Mouse (Mus musculus) erythroblast, embryonic 14.5 days (primary cell): ENCODE results near the gene Nxt1.
A peak's percentile ranks its signal among the peaks of the same experiment; 100 is the strongest.

Experiments used
- GATA1 ChIP-seq: IDR thresholded peaks from 2 replicates; pipeline ENCODE4 v1.6.1; 2012; ENCODE audit warnings: low read length, inconsistent platforms, mixed read lengths
- TAL1 ChIP-seq: IDR thresholded peaks from 3 replicates; pipeline ENCODE4 v1.6.1; 2012; ENCODE audit warnings: low read length, inconsistent platforms, mixed read lengths

- TF ChIP-seq TAL1 = no peak; the same call in 2 of the 3 replicates
- TF ChIP-seq GATA1 = peak; percentile 18; the same call in 1 of the 2 replicates
Observed at GRCm38 (mm10) chr2:148672199-148673096, at the start of gene Nxt1.
